Mouse (Mus musculus) stomach, postnatal 0 days (tissue): ENCODE measurements at regions not wholly inside any gene's neighbourhood (a gene's known extent, or its start where the extent isn't known, plus 50 kb on each side); places are given as distances from the start of the nearest gene placed in this dataset.

Experiments used
- ATAC-seq: fragments of 200-750 bp; cut with Nextera tagmentation; 2 replicates; pipeline ENCODE4 v1.8.0; 2017; ENCODE audit not compliant: low FRiP score, low TSS enrichment
- DNase-seq: peaks from one replicate; pipeline ENCODE4 v3.0.0-alpha.2; 2016; ENCODE audit warnings: low spot score
- H3K27ac ChIP-seq: fragments of 300-500 bp; sonication (generic); replicated peaks from 2 replicates; pipeline ENCODE4 v1.5.1; 2014; ENCODE audit warnings: mild to moderate bottlenecking, control low read depth
- H3K27me3 ChIP-seq: fragments of 300-500 bp; sonication (generic); 2 replicates; pipeline ENCODE4 v1.6.1; 2014; ENCODE audit warnings: low read length; ENCODE audit not compliant: control insufficient read depth, insufficient read depth
- H3K36me3 ChIP-seq: fragments of 300-500 bp; sonication (generic); 2 replicates; pipeline ENCODE4 v1.6.1; 2014; ENCODE audit warnings: low read length, mixed read lengths; ENCODE audit not compliant: control insufficient read depth, insufficient read depth
- H3K4me1 ChIP-seq: fragments of 300-500 bp; sonication (generic); replicated peaks from 2 replicates; pipeline ENCODE4 v1.6.1; 2014; ENCODE audit warnings: antibody characterized with exemption; ENCODE audit not compliant: control insufficient read depth, insufficient read depth
- H3K4me2 ChIP-seq: fragments of 300-500 bp; sonication (generic); replicated peaks from 2 replicates; pipeline ENCODE4 v1.6.1; 2014; ENCODE audit warnings: low read depth, mild to moderate bottlenecking, control low read depth, moderate library complexity
- H3K4me3 ChIP-seq: fragments of 300-500 bp; sonication (generic); 2 replicates; pipeline ENCODE4 v1.5.1; 2014; ENCODE audit warnings: low read depth, low read length, control low read depth
- H3K9ac ChIP-seq: fragments of 300-500 bp; sonication (generic); 2 replicates; pipeline ENCODE4 v1.6.1; 2014; ENCODE audit warnings: mild to moderate bottlenecking, low read length, control low read depth, mixed read lengths
- H3K9me3 ChIP-seq: fragments of 300-500 bp; sonication (generic); 2 replicates; pipeline ENCODE4 v1.6.1; 2016; ENCODE audit warnings: low read length; ENCODE audit not compliant: control insufficient read depth
- CTCF ChIP-seq: IDR thresholded peaks from 2 replicates; pipeline ENCODE4 v1.5.1; 2016; ENCODE audit warnings: antibody characterized with exemption, low read depth, mild to moderate bottlenecking, moderate library complexity
- EP300 ChIP-seq: optimal IDR thresholded peaks from 2 replicates; pipeline ENCODE3; 2016; ENCODE audit warnings: antibody characterized with exemption
- WGBS: fragments of 180-500 bp; shearing (Covaris S2); extraction: QIAGEN DNeasy Blood & Tissue Kit; methylation state at CpG from one replicate; pipeline ENCODE4 v1.1.7; 2014; 5-methylcytosine and 5-hydroxymethylcytosine counted together

GRCm38 (mm10) chr11:114587986-114588385, 80.3 kb upstream of the Rpl38 start:
- no peak for ATAC-seq

DNA sequence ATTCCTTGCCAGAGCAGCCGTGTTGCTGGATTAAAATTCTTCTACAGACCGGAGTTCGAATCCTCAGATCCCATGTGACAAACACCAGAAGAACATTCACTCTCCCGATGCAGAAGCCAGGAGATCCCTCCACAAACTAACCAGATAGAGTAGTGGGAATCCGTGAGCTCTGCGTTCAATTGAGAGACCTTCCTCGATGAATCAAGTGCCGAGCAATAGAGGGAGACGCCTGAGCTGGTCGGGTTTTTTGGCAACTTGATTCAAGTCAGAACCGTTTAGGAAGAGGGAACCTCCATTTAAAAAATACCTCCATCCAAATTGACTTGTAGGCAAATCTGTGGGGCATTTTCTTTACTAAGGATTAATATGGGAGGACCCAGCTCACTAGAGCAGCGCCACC, 81.9 kb upstream of the Rpl38 start:
- H3K4me2 ChIP-seq: no peak overlapping the region
- ATAC-seq (no peak), DNase-seq (no peak)
- H3K36me3 ChIP-seq: no peaks in the 10 kb centered on the region
- H3K27ac ChIP-seq: no peak overlapping the region
- no peak overlapping the region for H3K4me3 ChIP-seq
- no peaks in the 10 kb centered on the region for H3K27me3 ChIP-seq
- no peaks in the 10 kb centered on the region for H3K9me3 ChIP-seq
- no peaks in the 10 kb centered on the region for H3K4me1 ChIP-seq
- H3K9ac ChIP-seq: no peak overlapping the region
- TF ChIP-seq CTCF: no peak
- WGBS: 83% methylated on average over 12 of the region's 12 CpGs

More at GRCm38 (mm10) chr11:114587986-114588385, 80.3 kb upstream of the Rpl38 start:
- Histone ChIP-seq H3K4me2 (no peak overlapping the region), H3K9ac (no peak overlapping the region), H3K4me3 (no peak overlapping the region), H3K27ac (no peak overlapping the region), H3K4me1 (no peaks in the 10 kb centered on the region), H3K9me3 (no peaks in the 10 kb centered on the region), H3K36me3 (no peaks in the 10 kb centered on the region), H3K27me3 (no peaks in the 10 kb centered on the region)
- TF ChIP-seq EP300: no peak
- DNase-seq: no peak
- WGBS: 85% methylated on average over 4 of the region's 4 CpGs

DNA sequence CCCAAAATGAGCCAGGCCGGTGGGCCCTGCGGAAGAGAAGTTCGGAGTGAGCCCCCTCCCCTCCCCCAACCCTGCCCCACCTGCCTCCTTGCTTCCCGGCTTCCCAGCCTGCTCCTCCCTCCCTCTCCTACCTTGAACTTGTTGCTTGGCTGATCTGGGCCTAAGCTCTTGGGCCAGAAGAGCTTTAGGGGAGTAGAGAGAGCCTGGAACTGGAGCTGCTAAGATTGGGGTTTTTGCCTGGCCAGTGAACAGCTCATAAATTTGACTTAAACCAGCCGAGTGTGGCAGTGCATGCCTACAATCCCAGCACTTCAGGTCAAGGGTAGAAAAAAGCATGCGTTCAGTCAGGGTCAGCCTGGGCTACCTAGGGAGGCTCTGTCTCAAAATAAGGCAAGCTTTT, 83.5 kb upstream of the Rpl38 start:
- Histone ChIP-seq H3K4me1 (no peaks in the 10 kb centered on the region), H3K27me3 (no peaks in the 10 kb centered on the region), H3K4me3 (no peak overlapping the region), H3K9me3 (no peaks in the 10 kb centered on the region), H3K27ac (no peak overlapping the region), H3K36me3 (no peaks in the 10 kb centered on the region), H3K4me2 (no peak overlapping the region), H3K9ac (no peak overlapping the region)
- TF ChIP-seq EP300 (no peak), CTCF (no peak)
- WGBS: 64% methylated on average over 6 of the region's 6 CpGs
- no peak for DNase-seq
- ATAC-seq: no peak

- no peaks in the 10 kb centered on the region for H3K4me1 ChIP-seq
- WGBS: 69% methylated on average over 5 of the region's 5 CpGs
- H3K4me2 ChIP-seq: no peak overlapping the region
- no peaks in the 10 kb centered on the region for H3K9me3 ChIP-seq
- no peak overlapping the region for H3K9ac ChIP-seq
- DNase-seq (no peak), ATAC-seq (no peak)
- H3K27me3 ChIP-seq: no peaks in the 10 kb centered on the region
- H3K4me3 ChIP-seq: no peak overlapping the region
- no peaks in the 10 kb centered on the region for H3K36me3 ChIP-seq
- no peak overlapping the region for H3K27ac ChIP-seq
- TF ChIP-seq EP300 (no peak), CTCF (no peak)
Measured at GRCm38 (mm10) chr11:114584146-114584545, 84.2 kb upstream of the Rpl38 start.

DNA sequence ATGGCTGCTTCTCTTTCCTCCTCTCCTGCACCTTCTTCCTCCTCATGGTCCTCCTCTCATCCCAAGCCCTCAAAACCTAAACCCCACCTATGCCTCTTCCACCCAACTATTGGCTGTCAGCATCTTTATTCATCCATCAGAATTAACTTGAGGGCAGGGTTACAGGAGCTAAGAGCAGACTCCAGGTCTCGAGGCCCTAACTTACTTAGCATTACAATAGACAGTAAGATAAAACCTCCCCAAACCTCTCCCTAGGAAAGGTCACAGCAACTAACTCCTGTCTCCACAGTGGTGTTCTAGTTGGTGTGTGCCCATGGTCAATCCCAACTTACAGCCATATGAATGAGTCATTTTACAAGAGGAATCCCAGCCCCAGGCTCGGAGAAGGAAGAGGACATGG, 88.3 kb upstream of the Rpl38 start:
- H3K9me3 ChIP-seq: no peaks in the 10 kb centered on the region
- H3K4me1 ChIP-seq: no peaks in the 10 kb centered on the region
- TF ChIP-seq CTCF: no peak
- H3K27me3 ChIP-seq: no peaks in the 10 kb centered on the region
- ATAC-seq (no peak), DNase-seq (no peak)
- WGBS: 65% methylated on average over 2 of the region's 2 CpGs
- H3K4me3 ChIP-seq: no peak overlapping the region
- H3K27ac ChIP-seq: no peak overlapping the region
- H3K4me2 ChIP-seq: no peak overlapping the region
- no peak overlapping the region for H3K9ac ChIP-seq
- no peaks in the 10 kb centered on the region for H3K36me3 ChIP-seq

DNA sequence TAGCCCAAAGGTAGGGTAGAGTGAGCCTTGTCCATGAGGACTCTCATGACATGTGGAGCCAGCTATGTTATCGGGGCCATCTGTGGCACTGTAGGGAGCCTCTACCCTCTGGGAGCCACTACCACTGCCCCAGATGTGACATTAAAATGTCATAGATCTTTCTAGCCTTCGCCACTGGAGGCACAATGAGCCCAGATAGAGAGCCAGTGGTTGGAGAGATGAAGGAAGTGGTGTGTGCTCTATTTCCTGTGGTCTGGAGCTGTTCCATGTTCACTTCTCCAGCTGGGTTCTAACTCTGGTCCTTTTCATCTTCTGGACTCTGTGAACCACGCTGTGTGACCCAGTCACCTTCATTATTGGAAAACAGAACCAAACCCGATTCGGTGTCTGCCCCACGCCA, 89.8 kb upstream of the Rpl38 start:
- H3K9me3 ChIP-seq: no peaks in the 10 kb centered on the region
- DNase-seq (no peak), ATAC-seq (no peak)
- 88% methylated on average over 6 of the region's 6 CpGs for WGBS
- H3K27me3 ChIP-seq: no peaks in the 10 kb centered on the region
- no peaks in the 10 kb centered on the region for H3K4me1 ChIP-seq
- H3K4me3 ChIP-seq: no peak overlapping the region
- no peak overlapping the region for H3K9ac ChIP-seq
- H3K36me3 ChIP-seq: no peaks in the 10 kb centered on the region
- no peak overlapping the region for H3K4me2 ChIP-seq
- H3K27ac ChIP-seq: no peak overlapping the region
- no peak for TF ChIP-seq EP300
- TF ChIP-seq CTCF: no peak
